Mouse (Mus musculus): ENCODE data around the gene Iqca. TPM values are rescaled to one million over a fixed set of nuclear protein-coding genes. Genes with fewer than 3 reads are reported as not detected.

The Iqca gene
- polyA plus RNA-seq, 1 experiment from 2014 or later = 0.31 TPM

- no peak for ATAC-seq (ENCODE audit: low FRiP score, low TSS enrichment)
- WGBS = 53% methylated on average over 6 of the region's 6 CpGs
- no peak overlapping the region for H3K27ac ChIP-seq (ENCODE audit: low read depth, low read length)
- H3K9ac ChIP-seq (ENCODE audit: low read depth, low read length) = no peak overlapping the region
- H3K4me2 ChIP-seq (replicated peaks; ENCODE audit: low read depth, low read length) = no peak overlapping the region
- H3K36me3 ChIP-seq (ENCODE audit: control insufficient read depth, insufficient read depth, low read length) = no peaks in the 10 kb centered on the region
- no peak overlapping the region for H3K4me3 ChIP-seq (ENCODE audit: low read length)
- H3K4me1 ChIP-seq (ENCODE audit: control insufficient read depth, insufficient read depth, low read length) = peaks cover 18% of the 10 kb centered on the region
- H3K27me3 ChIP-seq (ENCODE audit: control insufficient read depth, insufficient read depth, low read length) = no peaks in the 10 kb centered on the region
- no peaks in the 10 kb centered on the region for H3K9me3 ChIP-seq (ENCODE audit: control insufficient read depth, low read length)
Measured at GRCm38 (mm10) chr1:90161623-90162022, 8.4 kb upstream of the Iqca start.

- Histone ChIP-seq H3K27me3 (ENCODE audit: control insufficient read depth, insufficient read depth, low read length) (no peaks in the 10 kb centered on the region), H3K4me3 (ENCODE audit: low read length) (no peak overlapping the region), H3K4me1 (ENCODE audit: control insufficient read depth, insufficient read depth, low read length) (peaks cover 18% of the 10 kb centered on the region), H3K9ac (ENCODE audit: low read depth, low read length) (no peak overlapping the region), H3K27ac (ENCODE audit: low read depth, low read length) (no peak overlapping the region), H3K4me2 (replicated peaks; ENCODE audit: low read depth, low read length) (no peak overlapping the region; the same call in 1 of the 2 replicates), H3K36me3 (ENCODE audit: control insufficient read depth, insufficient read depth, low read length) (no peaks in the 10 kb centered on the region), H3K9me3 (ENCODE audit: control insufficient read depth, low read length) (no peaks in the 10 kb centered on the region)
- no peak for ATAC-seq (ENCODE audit: low FRiP score, low TSS enrichment)
- 35% methylated on average over 13 of the region's 13 CpGs for WGBS
Measured at GRCm38 (mm10) chr1:90159927-90160326, 6.7 kb upstream of the Iqca start.

- Histone ChIP-seq H3K4me2 (replicated peaks; ENCODE audit: low read depth, low read length) (no peak overlapping the region), H3K9me3 (ENCODE audit: control insufficient read depth, low read length) (no peaks in the 10 kb centered on the region), H3K9ac (ENCODE audit: low read depth, low read length) (no peak overlapping the region), H3K27ac (ENCODE audit: low read depth, low read length) (no peak overlapping the region), H3K27me3 (ENCODE audit: control insufficient read depth, insufficient read depth, low read length) (no peaks in the 10 kb centered on the region), H3K4me1 (ENCODE audit: control insufficient read depth, insufficient read depth, low read length) (peaks cover 20% of the 10 kb centered on the region; the same call in 1 of the 2 replicates), H3K36me3 (ENCODE audit: control insufficient read depth, insufficient read depth, low read length) (no peaks in the 10 kb centered on the region), H3K4me3 (ENCODE audit: low read length) (no peak overlapping the region)
- 55% methylated on average over 7 of the region's 7 CpGs for WGBS
- ATAC-seq (ENCODE audit: low FRiP score, low TSS enrichment) = no peak
Measured at GRCm38 (mm10) chr1:90156589-90156988, 3.4 kb upstream of the Iqca start.

GRCm38 (mm10) chr1:90153787-90154186 is 586 bp upstream of the Iqca start:
- peaks cover 13% of the 10 kb centered on the region; the same call in 1 of the 2 replicates for H3K4me1 ChIP-seq (ENCODE audit: control insufficient read depth, insufficient read depth, low read length)
- H3K27ac ChIP-seq (ENCODE audit: low read depth, low read length) = no peak overlapping the region
- H3K36me3 ChIP-seq (ENCODE audit: control insufficient read depth, insufficient read depth, low read length) = no peaks in the 10 kb centered on the region
- H3K4me3 ChIP-seq (ENCODE audit: low read length) = peak overlapping the region; percentile 8; the same call in 1 of the 2 replicates
- peak overlapping the region; percentile 40 for H3K4me2 ChIP-seq (replicated peaks; ENCODE audit: low read depth, low read length)
- ATAC-seq (ENCODE audit: low FRiP score, low TSS enrichment) = peak; percentile 33; the same call in 1 of the 2 replicates
- H3K27me3 ChIP-seq (ENCODE audit: control insufficient read depth, insufficient read depth, low read length) = no peaks in the 10 kb centered on the region
- H3K9me3 ChIP-seq (ENCODE audit: control insufficient read depth, low read length) = no peaks in the 10 kb centered on the region
- WGBS = 10% methylated on average over 6 of the region's 6 CpGs
- H3K9ac ChIP-seq (ENCODE audit: low read depth, low read length) = no peak overlapping the region; the same call in 1 of the 2 replicates

- H3K27ac ChIP-seq (ENCODE audit: low read depth, low read length) = no peak overlapping the region
- WGBS = 82% methylated on average over 8 of the region's 8 CpGs
- no peak for ATAC-seq (ENCODE audit: low FRiP score, low TSS enrichment)
- no peaks in the 10 kb centered on the region for H3K9me3 ChIP-seq (ENCODE audit: control insufficient read depth, low read length)
- no peak overlapping the region for H3K4me3 ChIP-seq (ENCODE audit: low read length)
- no peak overlapping the region for H3K4me2 ChIP-seq (replicated peaks; ENCODE audit: low read depth, low read length)
- H3K9ac ChIP-seq (ENCODE audit: low read depth, low read length) = no peak overlapping the region
- no peaks in the 10 kb centered on the region for H3K36me3 ChIP-seq (ENCODE audit: control insufficient read depth, insufficient read depth, low read length)
- peaks cover 6% of the 10 kb centered on the region; the same call in 1 of the 2 replicates for H3K4me1 ChIP-seq (ENCODE audit: control insufficient read depth, insufficient read depth, low read length)
- H3K27me3 ChIP-seq (ENCODE audit: control insufficient read depth, insufficient read depth, low read length) = no peaks in the 10 kb centered on the region
Measured at GRCm38 (mm10) chr1:90139729-90140128, 13.5 kb downstream of the Iqca start.

GRCm38 (mm10) chr1:90132402-90132801 is 20.8 kb downstream of the Iqca start:
- H3K9ac ChIP-seq (ENCODE audit: low read depth, low read length) = no peak overlapping the region
- H3K27me3 ChIP-seq (ENCODE audit: control insufficient read depth, insufficient read depth, low read length) = no peaks in the 10 kb centered on the region
- H3K4me2 ChIP-seq (replicated peaks; ENCODE audit: low read depth, low read length) = no peak overlapping the region
- H3K9me3 ChIP-seq (ENCODE audit: control insufficient read depth, low read length) = no peaks in the 10 kb centered on the region
- no peak for ATAC-seq (ENCODE audit: low FRiP score, low TSS enrichment)
- no peaks in the 10 kb centered on the region for H3K36me3 ChIP-seq (ENCODE audit: control insufficient read depth, insufficient read depth, low read length)
- WGBS = 24% methylated on average over 11 of the region's 11 CpGs
- peaks cover 10% of the 10 kb centered on the region; the same call in 1 of the 2 replicates for H3K4me1 ChIP-seq (ENCODE audit: control insufficient read depth, insufficient read depth, low read length)
- H3K4me3 ChIP-seq (ENCODE audit: low read length) = no peak overlapping the region
- no peak overlapping the region for H3K27ac ChIP-seq (ENCODE audit: low read depth, low read length)

- peaks cover 10% of the 10 kb centered on the region; the same call in 1 of the 2 replicates for H3K4me1 ChIP-seq (ENCODE audit: control insufficient read depth, insufficient read depth, low read length)
- no peak for ATAC-seq (ENCODE audit: low FRiP score, low TSS enrichment)
- no peaks in the 10 kb centered on the region for H3K27me3 ChIP-seq (ENCODE audit: control insufficient read depth, insufficient read depth, low read length)
- H3K4me3 ChIP-seq (ENCODE audit: low read length) = no peak overlapping the region
- no peak overlapping the region for H3K4me2 ChIP-seq (replicated peaks; ENCODE audit: low read depth, low read length)
- H3K27ac ChIP-seq (ENCODE audit: low read depth, low read length) = no peak overlapping the region
- H3K36me3 ChIP-seq (ENCODE audit: control insufficient read depth, insufficient read depth, low read length) = no peaks in the 10 kb centered on the region
- H3K9me3 ChIP-seq (ENCODE audit: control insufficient read depth, low read length) = no peaks in the 10 kb centered on the region
- 69% methylated on average over 7 of the region's 7 CpGs for WGBS
- H3K9ac ChIP-seq (ENCODE audit: low read depth, low read length) = no peak overlapping the region
Measured at GRCm38 (mm10) chr1:90131982-90132381, 21.2 kb downstream of the Iqca start.

GRCm38 (mm10) chr1:90124561-90124960 is 28.6 kb downstream of the Iqca start:
- Histone ChIP-seq H3K4me3 (ENCODE audit: low read length) (no peak overlapping the region), H3K4me2 (replicated peaks; ENCODE audit: low read depth, low read length) (no peak overlapping the region), H3K4me1 (ENCODE audit: control insufficient read depth, insufficient read depth, low read length) (no peaks in the 10 kb centered on the region), H3K9ac (ENCODE audit: low read depth, low read length) (no peak overlapping the region), H3K27me3 (ENCODE audit: control insufficient read depth, insufficient read depth, low read length) (0 out of 2 replicates have a peak, but pooled peaks cover 4% of the 10 kb centered on the region), H3K27ac (ENCODE audit: low read depth, low read length) (no peak overlapping the region), H3K9me3 (ENCODE audit: control insufficient read depth, low read length) (no peaks in the 10 kb centered on the region), H3K36me3 (ENCODE audit: control insufficient read depth, insufficient read depth, low read length) (no peaks in the 10 kb centered on the region)
- 0 out of 2 replicates have a peak, but pooled peaks have one; percentile 47 for ATAC-seq (ENCODE audit: low FRiP score, low TSS enrichment)
- 90% methylated on average over 12 of the region's 12 CpGs for WGBS

- Histone ChIP-seq H3K4me2 (replicated peaks; ENCODE audit: low read depth, low read length) (no peak overlapping the region), H3K27me3 (ENCODE audit: control insufficient read depth, insufficient read depth, low read length) (peaks cover 12% of the 10 kb centered on the region), H3K4me1 (ENCODE audit: control insufficient read depth, insufficient read depth, low read length) (0 out of 2 replicates have a peak, but pooled peaks cover 3% of the 10 kb centered on the region), H3K36me3 (ENCODE audit: control insufficient read depth, insufficient read depth, low read length) (no peaks in the 10 kb centered on the region), H3K9ac (ENCODE audit: low read depth, low read length) (no peak overlapping the region), H3K4me3 (ENCODE audit: low read length) (no peak overlapping the region), H3K27ac (ENCODE audit: low read depth, low read length) (no peak overlapping the region), H3K9me3 (ENCODE audit: control insufficient read depth, low read length) (no peaks in the 10 kb centered on the region)
- no peak for ATAC-seq (ENCODE audit: low FRiP score, low TSS enrichment)
- WGBS = 91% methylated on average over 6 of the region's 6 CpGs
Measured at GRCm38 (mm10) chr1:90120706-90121105, 32.5 kb downstream of the Iqca start.

Data from kidney, embryonic 14.5 days (tissue).